Mouse (Mus musculus): ENCODE measurements at regions not wholly inside any gene's neighbourhood (a gene's known extent, or its start where the extent isn't known, plus 50 kb on each side); places are given as distances from the start of the nearest gene placed in this dataset.

- DNase-seq = no peak
Measured at GRCm38 (mm10) chr8:116375758-116376157, 129.0 kb upstream of the Dynlrb2 start.

DNA sequence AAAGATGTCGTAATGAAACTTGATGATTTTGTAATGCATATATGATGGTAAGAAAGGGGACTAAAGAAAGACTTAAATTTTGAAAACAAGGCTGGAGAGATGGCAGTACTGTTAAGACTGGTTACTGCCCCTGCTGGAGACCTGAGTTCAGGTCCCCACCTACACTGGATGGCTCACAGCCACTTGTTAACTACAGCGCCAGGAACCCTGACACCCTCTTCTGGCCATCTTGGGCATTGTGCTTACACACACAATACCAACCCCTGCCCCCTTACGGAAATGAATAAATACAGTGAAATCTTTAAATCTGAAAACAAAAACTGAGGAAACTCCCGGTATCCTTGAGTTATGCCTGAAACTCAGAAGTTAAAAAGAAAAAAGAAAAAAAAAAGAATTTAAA is 131.7 kb upstream of the Dynlrb2 start:
- no peak for DNase-seq

DNA sequence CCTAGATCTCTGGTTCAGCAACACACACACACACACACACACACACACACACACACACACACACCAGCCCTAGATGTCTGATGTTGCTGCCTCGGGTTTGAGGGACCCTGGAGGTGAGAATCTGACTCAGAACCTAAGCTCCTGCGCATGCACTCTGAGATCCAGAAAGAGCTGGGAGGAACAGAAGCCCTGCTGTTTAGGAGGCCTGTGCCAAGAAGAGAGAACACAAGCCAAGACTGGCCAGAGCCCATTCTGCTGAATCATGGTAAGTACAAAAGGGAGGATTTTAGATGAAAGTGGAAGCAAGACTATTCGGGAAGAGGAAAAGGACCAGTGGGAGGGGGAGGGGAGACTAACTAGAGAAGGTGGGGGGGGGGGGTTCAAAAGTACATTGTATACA is 132.2 kb upstream of the Dynlrb2 start:
- DNase-seq = peak; percentile 61

GRCm38 (mm10) chr8:116372056-116372455 is 132.7 kb upstream of the Dynlrb2 start:
- DNase-seq = no peak

DNA sequence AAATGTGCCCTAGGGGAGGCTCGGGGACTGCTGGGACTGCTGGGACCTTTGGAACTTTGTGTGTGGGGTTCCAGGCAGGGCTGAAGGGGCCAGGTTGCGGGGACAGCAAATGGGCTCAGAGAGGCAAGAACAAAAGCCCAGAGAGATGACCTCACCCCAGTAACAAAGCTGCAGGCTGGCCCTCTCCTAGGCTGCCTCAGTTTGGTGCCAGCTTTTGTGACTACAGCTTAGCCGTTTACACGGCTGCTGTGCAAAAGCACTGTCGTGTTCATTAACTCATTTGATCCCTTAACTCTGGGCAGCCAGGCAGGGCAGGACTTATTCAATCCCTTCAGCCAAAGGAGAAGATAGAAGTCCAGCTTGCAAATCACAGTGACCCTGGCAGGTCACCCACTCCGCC is 137.3 kb upstream of the Dynlrb2 start:
- DNase-seq = no peak

GRCm38 (mm10) chr8:116366706-116367105 is 138.1 kb upstream of the Dynlrb2 start:
- no peak for DNase-seq

DNA sequence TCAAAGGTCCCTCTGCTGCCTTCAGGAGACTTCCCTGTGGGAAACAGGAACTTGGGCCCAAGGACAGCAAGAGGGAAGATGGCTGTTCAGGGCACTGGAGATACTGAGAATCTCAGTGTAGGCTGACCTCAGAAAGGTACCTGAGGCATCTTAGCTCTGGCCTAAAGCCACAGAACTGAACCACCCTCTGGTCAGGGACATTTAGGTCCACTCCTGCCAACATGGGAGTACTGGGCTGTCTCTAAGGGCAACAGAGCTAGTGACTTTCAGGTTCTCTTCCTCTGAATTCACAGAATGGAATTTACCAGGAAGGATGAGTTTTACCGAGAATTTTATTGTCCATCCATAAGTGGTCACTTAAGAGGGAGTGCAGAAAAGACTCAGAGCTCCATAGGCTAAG is 140.0 kb upstream of the Dynlrb2 start:
- no peak for DNase-seq

DNA sequence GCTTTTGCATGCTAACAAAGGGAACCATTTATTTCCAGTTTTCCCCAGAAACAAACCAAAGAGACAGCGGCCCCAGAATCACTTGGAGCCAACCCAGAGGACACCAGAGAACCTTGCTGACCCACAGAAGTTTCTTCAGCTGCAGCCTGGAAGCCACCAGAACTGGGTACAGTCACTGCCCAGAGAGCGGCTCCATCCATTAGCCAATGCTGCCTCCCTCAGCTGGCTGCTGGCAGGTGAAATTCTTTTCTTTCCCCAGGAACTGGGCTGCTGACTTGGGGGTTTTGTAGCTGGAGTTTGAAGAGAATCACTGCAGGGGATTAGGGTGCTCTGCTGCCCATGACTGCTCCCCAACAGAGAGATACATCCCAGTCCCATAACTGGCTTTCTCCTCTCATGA is 140.6 kb upstream of the Dynlrb2 start:
- DNase-seq = peak; percentile 23

GRCm38 (mm10) chr8:116362351-116362750 is 142.4 kb upstream of the Dynlrb2 start:
- DNase-seq = no peak

GRCm38 (mm10) chr8:116359761-116360160 is 145.0 kb upstream of the Dynlrb2 start:
- DNase-seq = no peak

DNA sequence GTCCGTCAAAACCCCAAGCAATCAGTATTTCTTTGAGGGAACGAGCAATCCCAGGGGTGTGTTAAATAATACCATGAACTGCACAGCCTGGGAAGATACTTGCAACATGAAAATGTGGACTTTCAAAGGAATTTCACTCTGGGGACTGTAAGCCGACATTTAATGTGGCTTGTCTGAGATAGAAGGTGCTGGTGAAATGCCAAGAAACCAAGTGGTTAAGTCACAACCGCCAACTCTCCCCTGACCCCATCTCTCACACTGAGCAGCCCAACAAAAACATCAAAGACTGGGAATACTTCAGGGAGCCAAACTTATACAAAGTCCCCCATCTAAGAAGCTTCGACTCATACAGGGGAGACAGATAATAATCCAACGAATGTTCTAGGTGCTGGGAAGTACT is 150.0 kb upstream of the Dynlrb2 start:
- DNase-seq = no peak

DNA sequence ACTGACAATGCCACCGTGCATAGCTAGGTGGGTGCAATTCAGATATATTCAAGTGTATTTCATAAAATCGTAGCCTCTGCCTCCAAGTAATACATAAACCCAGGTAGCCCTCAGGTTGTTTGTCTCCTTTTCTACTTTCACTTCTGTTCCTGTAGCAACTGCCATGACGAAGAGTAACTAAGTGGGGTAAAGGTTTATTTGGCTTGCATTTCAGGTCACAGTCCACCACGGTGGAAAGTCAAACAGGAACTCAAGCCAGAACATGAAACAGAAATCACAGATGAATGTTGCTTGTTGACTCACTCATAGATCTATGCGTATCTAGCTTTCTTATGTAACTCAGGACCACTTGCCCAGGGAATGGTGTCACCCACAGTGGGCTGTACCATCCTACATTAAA is 150.9 kb upstream of the Dynlrb2 start:
- DNase-seq = no peak

DNA sequence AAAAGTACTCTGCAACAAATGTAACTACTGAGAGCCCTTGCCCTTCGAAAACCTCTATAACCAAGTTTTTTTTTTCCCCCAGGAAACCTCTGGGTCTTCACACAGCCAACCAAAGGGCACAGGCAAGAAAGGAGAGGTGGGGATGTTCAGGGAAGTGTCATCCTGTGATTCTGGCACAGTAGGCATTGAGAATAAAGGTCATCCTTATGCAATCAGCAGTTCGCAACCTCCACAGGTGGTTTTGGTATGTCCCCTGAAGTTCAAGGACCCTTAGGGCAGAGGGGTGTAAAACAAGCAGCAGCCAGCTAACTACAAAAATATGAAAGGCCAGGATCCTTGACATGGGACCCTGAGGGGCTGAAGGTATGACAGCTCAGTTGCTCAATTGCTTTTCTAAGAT is 152.1 kb upstream of the Dynlrb2 start:
- no peak for DNase-seq

GRCm38 (mm10) chr8:116348971-116349370 is 155.8 kb upstream of the Dynlrb2 start:
- DNase-seq = no peak

GRCm38 (mm10) chr8:116346990-116347389 is 157.8 kb upstream of the Dynlrb2 start:
- DNase-seq = peak; percentile 7

GRCm38 (mm10) chr8:116344590-116345222 is 160.1 kb upstream of the Dynlrb2 start:
- no peak for DNase-seq

DNA sequence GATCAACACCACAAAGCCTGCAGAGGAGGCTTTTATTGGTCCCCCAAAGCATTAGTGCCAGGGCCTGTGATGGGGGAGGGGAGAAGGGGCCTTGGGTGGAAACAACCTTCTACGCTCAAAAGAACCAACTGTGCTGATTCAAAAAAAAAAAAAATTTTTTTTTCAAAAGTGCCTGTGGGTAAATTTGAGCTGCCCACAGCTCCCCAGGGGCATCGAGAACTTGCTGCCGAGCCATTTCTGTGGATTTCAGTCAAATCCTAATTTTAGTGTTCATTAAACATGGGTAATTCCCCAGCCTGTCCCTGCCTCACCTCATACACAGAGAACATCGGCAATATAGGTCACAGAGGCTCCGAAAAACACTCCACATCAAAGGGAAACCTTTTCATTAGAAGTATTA is 161.2 kb upstream of the Dynlrb2 start:
- DNase-seq = no peak

DNA sequence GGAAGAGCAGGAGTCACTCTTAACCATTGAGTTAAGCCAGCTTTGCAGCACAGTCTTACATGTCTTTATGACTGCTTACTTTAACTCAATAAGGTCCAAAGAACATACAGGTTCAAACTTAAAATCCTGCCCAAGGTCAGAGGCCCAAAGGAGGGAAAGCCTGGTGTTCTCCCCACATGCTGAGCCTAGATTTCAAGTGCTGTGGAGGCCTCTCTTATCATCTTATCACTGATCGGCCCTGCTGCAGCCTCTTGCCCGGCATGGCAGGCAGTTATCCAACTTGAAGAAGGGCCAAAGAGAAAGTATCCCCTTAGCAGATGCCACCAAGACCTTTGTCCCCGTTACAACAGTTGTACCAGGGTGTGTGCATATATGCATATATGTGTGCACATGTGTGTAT is 170.0 kb upstream of the Dynlrb2 start:
- DNase-seq = no peak

- DNase-seq = no peak
Measured at GRCm38 (mm10) chr8:116334101-116334500, 170.7 kb upstream of the Dynlrb2 start.

DNA sequence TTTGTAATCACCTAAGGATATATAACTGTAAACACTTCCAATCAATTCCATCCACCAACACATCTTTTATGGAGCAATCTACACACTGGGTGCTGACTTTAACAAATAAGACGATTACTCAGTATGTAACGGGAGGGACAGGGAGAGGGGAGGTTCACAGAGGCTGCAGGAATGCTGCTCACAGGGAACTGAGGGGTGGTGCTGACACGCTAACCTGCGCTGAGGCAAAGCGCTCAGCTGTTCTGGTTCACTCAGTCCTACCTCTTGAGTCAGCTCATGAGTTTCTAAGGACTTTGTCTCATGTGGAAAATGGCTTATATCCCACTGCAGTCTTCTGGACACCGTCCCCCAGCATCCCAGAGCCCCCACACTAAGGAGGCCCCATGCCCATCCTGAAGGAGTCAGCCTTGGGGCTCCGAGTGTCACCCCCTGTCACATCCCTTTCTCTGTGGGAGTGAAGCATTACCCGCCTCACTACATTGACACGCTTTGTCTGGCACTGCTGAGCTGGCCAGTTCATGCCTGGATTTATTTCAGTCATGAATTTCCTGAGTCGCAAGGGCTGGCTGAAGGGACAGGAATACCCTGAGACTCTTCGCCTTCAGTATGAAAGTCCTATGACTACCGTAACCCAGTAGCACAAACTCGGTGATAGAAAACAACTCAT is 184.6 kb upstream of the Dynlrb2 start:
- DNase-seq = no peak

DNA sequence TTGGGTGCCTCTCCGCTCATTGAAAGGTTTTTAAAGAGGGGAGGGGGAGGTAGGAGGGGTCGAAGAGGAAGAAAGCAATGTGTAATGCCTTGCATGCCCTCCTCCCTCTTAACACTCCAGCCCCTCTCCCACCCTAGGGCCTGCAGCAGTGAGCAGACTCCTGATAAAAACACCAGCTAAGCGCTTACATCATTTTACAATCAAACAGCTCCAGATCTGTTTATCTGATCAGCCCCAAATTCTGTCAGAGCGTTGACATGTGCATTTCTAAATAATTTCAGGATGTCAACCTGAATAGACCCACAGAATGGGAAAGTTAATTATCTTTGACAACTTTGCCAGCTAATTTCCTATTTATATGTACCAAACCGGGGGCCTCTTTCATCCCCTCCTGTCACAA is 189.4 kb upstream of the Dynlrb2 start:
- DNase-seq = no peak

GRCm38 (mm10) chr8:116314429-116315092 is 190.2 kb upstream of the Dynlrb2 start:
- no peak for DNase-seq

- no peak for DNase-seq
Measured at GRCm38 (mm10) chr8:116298891-116299290, 205.9 kb upstream of the Dynlrb2 start.

GRCm38 (mm10) chr8:116290671-116291245 is 214.0 kb upstream of the Dynlrb2 start:
- DNase-seq = no peak
